Mouse (Mus musculus): ENCODE measurements around the gene Tmed2.
"Not testable (repeated sequence)": the region's sequence is repeated elsewhere in the genome, so short reads cannot be mapped to it uniquely, and the experiment has no call there.

Tmed2 gene

DNA sequence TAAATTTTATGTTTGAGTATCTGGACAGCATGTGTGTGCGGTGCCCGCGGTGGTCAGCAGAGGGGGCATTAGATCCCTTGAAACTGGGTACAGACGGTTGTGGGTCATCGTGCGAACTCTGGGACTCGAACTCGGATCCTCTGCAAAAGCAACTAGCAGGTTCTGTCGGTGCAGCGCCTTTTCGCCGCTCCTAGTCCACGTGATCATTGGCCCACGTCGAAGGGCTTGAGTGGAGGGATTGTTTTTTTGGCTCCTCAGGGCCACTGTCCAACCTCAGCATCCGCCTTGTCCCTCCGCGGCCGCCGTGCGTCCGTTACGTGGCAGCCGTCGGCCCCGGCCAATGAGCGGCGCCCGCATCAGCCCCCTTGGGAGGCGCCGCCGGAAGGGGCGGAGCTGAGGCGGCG lies at the start of gene Tmed2:
Tmed2 (plus strand) TSS at position 313 of the 404 bp plus-strand sequence.
- in situ Hi-C loops (cut with MseI, MboI), result no loop called here

DNA sequence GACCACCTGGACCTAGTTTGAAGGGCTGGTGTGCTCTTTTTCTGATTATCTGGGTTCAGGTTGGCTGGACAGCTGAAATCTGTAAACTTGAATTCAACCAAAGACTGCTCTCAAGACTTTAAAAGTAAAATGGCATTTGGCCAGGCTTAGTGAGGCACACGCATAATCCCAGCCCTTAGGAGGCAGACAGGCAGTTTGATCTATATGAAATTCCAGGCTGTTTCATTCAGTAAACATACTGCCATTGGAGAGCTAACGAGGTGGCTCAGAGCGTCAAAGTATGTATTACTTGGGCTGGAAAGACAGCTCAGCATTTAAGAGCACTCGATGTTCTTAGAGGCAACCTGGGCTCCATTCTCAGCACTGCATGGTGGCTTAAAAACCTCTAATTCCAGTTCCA lies 48.8 kb upstream of the Tmed2 start:
- in situ Hi-C loops (cut with MseI, MboI), result no loop called here

DNA sequence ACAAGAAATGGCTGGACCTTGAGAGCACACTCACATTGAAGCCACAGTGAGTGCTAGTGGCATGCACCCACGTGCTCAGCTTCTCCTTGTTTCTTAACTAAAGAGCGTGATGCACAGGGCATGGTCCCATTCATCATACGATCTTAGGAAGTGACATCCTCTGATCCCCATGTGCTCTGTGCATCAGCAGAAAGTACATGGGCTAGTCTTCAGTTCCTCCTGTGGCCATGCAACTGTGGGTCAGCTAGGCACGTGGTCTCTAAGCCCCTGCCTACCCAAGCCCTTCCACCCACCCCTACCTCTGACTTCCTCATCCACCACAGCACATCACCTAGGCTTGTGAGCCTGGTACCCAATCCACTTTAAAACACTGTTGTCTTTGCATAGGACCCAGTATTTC lies 47.9 kb upstream of the Tmed2 start:
- in situ Hi-C loops (cut with MseI, MboI), result no loop called here

DNA sequence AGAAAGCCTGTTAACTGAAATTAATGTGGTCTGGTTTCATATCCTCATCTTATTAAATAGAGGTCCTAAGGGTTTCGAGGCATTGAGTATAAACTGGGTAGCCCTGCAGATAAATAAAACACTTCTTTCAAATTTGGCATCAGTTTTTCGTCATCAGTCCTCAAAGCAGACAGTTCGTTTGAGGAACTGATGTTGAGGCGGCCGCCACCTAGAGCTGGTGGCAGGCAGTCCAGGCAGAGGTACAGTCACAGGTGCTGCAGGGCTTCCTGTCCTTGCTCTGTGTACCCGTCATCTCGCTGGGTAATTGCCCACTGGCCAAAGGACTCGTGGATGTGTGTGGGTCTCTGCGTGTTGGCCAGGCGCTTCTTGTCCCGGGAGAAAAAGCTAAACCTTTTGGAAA lies 47.0 kb upstream of the Tmed2 start:
- in situ Hi-C loops (cut with MseI, MboI), result no loop called here

DNA sequence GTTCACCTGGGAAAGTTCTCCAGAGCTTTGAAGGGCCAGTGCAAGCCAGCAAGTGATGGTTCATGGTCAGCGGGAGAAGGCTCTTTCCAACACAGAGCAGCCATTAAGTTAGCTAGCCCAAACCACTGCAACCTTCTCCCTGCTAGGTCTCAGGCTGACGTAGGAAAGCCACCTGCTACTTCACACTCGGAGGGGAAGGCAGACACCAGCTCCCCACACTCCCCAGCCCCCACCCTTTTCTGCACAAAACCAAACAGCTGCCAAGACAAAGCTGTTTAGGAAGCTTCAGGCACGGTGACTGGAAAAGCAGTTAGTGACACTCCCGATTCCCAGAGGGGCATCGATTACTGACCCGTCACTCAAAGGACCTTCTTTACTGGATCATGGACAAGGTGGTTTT lies 44.9 kb upstream of the Tmed2 start:
- in situ Hi-C loops (cut with MseI, MboI), result no loop called here

DNA sequence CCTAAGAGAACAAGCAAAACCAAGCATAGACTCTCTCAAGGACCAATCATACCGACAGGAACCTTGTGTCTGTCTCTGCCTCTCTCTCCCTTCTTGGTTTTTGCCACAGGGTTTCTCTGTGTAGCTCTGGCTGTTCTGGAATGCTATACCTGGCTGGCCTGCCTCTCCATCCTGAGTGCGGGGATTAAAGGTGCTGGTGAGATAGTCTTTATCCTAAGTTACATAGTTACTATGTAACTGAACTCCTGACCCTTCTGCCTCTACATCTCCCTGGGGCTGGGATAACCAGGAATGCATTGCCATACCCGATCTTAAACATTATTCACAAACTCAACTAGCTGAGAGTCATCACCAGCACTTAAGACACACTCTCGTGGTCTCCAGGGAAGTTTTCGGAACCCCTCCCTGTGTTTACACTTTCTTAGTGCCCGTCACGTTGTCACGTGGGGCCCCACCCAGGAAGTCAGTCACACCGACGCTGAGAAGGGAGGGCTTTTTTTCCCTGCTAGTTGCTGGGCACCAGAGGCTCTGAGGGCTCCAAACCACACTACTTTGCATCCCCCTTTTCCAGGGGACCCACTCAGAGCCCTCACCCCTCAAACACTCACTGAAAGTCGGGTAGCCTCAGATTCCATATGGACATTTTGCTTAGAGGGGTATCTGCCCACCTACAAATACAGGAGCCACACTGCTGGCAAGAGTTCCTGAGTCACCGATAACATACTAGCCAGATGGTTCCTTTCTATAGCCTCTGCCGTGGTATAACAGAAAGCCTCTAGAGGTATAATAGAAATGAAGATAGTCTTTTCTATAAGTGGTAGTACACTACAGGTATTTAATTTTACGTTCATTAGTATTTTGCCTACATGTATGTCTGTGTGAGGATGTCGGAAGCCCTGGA lies 43.6 kb upstream of the Tmed2 start:
- in situ Hi-C loops (cut with MseI, MboI), result no loop called here

DNA sequence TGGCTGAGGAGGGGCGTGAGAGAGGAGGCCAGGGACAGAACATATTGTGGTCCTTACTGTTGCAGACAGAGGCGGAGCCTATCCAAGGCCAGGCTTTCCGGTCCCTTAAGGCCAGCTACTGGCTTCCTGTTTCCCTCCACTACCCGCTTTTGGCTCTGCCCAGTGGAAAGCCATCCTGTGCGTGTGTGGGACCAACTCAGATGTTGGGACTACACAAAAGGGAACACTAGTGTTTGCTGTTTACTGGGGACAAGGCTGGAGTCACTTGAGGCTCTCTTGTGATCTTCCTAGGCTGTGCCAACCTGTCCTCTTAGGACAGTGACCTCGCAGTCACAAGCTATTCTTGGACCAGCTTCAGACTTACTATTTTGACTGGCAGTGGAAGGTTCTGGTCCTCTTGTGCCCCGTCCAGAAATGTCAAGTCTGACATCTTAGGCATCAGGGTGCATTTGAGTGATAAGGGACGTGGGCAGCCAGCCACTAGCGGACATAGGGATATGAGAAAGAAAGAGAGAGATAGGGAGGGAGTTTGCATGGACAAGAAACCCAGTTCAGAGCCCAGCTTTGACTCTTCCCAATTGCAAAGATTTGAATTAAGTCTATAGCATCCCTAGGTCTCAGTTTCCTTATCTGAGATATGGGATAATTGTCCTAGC lies 42.1 kb upstream of the Tmed2 start:
- in situ Hi-C loops (cut with MseI, MboI), result no loop called here

DNA sequence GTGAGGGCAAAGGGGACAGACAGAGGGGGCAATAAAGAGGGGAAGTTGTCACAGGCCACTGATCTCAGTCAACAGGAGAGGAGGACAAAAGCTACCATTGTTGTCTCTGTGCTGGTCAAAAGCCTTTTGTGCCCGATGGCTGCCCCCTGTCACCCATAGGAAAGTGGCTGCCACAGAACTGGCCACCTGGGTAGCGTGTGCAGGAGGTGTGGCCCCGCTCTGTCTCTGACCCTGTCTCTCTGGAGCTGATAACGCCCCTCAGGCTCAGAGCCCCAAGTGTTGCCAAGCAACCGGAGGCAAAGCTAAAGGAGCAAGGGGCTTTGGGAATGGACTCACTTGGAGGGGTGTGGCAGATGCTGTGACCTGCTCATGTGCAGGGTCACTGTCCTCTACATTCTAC lies 41.5 kb upstream of the Tmed2 start:
- in situ Hi-C loops (cut with MseI, MboI), result no loop called here

DNA sequence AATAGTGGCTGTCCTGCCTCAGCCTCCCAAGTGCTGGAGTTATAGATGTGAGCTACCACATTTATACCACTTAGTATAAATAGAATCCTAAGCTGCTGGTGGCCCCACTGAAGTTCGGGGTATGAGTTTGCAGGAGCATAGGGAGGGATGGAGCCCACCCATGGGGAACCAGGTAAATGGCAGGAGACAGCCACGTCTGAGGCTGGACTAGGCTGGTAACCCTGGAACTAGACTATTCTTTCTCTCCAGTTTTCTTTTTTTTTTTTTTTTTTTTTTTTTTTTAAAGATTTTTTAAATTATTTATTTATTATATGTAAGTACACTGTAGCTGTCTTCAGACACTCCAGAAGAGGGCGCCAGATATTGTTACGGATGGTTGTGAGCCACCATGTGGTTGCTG lies 40.5 kb upstream of the Tmed2 start:
- in situ Hi-C loops (cut with MseI, MboI), result not testable (repeated sequence)

DNA sequence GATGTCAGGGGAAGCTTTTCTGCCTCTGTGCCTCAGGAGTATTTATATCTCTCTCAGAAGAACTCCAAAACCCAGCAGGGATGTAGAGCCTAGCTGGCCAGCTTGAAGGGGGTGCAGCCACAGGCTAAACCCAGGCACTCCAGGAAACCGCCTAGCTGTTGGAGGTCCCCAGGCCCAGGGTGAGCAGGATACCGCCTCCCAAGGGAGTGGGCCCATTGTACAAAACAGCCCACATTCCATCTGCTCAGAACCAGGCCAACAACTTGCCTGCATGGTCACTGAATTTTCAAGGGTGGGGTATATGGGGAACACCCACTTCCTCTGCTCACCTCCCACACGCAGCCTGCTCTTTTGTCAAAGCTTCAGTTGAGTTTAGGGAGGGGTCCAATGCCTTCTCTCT lies 39.9 kb upstream of the Tmed2 start:
- in situ Hi-C loops (cut with MseI, MboI), result no loop called here

DNA sequence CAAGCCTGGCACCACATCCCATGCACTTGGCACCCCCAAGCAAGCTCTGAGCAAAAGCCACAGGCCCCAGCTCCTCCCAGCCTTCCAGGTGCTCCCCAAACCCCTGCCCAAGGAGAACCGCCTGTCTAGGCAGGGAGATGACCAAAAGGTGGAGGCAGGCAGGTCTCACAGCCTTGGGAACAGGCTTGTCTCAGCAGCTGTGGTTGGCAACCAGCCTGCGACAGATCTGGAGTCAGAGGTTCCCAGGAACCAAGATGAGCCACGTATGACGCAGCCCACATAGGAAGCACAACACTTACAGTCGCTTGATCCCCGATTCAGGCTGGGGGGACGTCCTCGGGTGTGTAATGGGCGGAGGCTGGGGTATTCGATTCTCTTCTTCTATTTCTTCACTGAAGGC lies 39.0 kb upstream of the Tmed2 start:
- in situ Hi-C loops (cut with MseI, MboI), result no loop called here

DNA sequence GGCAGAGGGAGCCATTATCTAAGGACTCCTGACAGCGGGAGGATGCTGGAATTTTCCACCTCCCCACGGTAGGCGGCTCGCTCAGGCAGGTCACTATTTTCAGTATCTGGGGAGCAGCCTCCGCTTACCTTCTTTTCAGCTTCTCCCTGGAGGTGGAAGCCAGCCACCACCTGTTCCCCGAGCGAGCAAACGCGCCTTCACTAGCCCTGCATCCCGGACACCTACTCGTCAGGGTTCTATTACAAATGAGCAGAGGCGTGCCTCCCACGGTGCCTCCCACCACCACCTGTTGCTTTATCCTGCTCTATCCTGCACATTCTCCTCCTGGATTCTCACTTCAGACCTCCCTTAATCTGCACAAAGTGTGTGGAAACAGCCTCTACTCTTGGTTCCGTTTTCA lies 36.8 kb upstream of the Tmed2 start:
- in situ Hi-C loops (cut with MseI, MboI), result no loop called here

DNA sequence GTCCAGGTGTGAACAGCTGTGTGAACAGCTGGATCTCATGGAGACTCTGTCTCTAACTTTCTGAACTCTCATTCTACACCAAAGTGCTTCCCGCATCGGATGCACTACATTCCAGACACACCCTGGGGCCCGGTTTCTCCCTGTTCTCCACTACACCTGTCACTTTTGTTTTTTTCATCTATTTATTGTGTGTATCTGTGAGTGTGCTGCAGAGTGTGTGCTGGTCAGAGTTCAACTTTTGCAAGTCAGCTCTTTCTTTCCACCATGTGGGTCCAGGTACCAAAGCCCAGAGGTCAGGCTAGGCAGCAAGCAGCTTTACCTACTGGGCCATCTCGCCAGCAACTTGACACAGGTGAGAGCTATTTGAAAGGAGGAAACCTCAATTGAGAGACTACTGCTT lies 35.3 kb upstream of the Tmed2 start:
- in situ Hi-C loops (cut with MseI, MboI), result no loop called here

DNA sequence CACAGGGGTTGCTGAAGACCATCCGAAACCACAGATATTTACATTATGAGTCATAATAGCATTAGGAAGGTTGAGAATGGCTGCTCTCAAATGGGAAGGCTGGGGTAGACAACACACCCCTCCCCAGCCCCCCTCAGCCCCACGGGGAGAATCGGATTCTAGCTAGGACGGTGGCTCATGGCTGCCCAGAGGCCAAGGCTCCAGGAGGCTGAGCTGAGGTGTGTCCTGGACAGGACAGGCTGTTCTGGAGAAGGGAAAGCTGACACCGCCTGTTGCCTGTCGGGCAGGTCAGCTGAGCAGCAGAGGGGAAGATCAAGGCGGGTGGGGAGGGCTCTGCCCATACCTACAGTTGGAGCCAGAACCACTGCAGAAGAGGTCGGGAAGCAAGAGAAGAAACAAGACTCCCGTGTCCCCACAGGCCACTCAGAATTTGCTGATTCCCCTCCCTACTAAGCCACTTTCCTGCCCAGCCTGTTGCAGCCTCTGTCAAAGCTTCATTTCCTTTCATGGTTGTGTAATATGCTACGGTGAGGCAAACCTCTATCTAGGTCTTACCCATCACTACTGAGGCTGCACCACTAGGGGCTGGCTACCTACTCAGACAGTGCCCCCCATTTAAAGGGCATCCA lies 33.6 kb upstream of the Tmed2 start:
- in situ Hi-C loops (cut with MseI, MboI), result no loop called here

DNA sequence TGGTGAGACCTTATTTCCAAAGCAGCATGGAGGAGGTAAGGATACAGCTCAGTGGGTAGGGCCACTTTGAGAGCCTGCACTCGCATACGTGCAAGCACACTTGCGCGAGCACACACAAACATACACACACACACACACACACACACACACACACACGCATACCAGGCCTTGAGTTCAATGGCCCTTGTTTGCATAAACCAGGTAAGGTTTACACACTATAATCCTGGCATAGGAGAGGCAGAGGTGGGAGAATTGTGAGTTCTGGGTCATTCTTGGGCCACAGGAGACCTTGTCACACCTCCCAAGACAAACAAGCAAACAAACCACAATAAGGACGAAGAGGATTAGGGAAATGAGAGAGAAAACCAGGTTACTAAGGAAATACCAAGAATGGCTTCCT lies 31.3 kb upstream of the Tmed2 start:
- in situ Hi-C loops (cut with MseI, MboI), result no loop called here

DNA sequence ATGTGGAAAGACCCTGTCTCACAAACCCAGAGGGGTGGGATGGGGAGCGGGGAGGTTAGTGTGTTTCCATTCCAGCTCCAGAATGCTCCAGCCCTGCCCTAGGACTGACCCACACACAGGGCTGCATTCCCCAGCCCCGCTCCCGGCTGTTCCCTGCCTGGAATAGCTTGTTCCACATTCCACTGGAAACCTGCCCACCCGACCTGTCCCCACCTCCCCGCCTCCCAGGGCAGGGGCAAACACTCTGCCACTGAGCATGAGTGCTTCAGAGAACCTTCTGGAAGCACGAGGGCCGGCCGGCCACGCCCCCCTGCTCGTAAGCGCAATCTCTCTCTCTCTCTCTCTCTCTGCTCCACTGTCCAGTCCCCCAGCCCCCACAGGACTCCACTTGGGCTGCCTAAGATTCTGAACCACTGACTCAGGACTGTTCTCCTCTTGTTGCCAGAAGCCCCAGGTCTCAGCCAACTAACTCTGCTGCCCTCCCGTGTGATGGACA lies 30.7 kb upstream of the Tmed2 start:
- in situ Hi-C loops (cut with MseI, MboI), result no loop called here

DNA sequence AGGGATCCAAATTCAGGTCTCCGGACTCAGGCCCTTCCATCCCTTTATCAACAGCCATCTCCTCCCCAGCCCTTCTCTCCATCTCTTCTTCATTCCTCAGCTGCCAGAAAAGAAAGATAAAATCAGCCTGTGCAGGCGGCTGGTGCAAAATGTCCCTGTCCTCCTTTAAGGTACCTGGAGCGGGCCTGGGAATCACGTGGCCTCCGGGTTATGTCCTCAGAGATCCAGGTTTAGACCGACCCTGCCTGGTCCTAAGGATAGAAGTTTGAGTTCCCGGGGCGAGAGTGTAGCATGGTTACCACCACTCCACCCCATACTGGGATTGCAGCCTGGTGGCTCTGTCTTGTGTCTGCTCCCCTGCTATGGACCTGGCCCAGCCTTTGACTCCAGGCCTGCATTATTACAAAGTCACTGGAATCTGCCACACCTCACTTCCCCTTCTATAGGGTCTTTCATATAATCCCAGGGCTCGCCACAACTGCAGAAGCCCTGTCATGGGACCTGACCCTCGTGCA lies 29.9 kb upstream of the Tmed2 start:
- in situ Hi-C loops (cut with MseI, MboI), result no loop called here

DNA sequence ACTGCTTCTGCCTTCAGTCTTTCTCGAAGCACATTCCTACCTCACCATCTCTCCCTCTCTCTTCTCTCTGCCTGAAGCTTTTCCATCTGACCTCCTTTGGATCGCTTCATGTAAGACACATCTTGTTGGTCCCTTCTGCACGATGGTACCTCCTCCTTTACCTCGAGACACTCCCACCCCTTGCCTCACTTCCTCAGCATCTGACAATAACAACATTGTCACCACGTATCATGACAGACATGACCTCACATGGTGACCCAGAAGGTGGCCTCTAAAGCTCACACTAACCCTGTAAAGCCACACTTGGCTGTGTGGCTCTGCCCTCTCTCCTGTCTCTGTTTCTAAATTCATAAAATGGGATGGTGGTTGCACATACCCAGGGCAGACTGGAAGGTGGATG lies 24.7 kb upstream of the Tmed2 start:
- in situ Hi-C loops (cut with MseI, MboI), result no loop called here

DNA sequence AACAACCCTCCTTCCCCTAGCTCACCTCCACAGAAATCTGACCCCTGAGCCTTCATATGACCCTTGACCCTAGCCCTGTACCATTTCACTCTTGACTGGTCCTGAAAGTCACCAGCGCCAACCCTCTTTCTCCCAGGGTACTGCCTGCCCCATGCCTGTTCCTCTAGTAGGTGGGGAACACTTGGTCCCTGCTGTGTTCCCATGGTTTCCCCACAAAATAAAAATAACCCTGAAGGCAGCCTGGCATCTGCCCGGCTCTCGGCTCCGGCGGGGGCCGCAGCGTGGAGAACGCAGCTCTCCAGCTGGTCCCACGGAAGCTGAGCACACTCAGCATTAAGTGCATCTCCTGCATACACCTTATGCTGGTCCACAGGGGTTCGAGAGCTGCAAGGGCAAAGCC lies 21.8 kb upstream of the Tmed2 start:
- in situ Hi-C loops (cut with MseI, MboI), result no loop called here

DNA sequence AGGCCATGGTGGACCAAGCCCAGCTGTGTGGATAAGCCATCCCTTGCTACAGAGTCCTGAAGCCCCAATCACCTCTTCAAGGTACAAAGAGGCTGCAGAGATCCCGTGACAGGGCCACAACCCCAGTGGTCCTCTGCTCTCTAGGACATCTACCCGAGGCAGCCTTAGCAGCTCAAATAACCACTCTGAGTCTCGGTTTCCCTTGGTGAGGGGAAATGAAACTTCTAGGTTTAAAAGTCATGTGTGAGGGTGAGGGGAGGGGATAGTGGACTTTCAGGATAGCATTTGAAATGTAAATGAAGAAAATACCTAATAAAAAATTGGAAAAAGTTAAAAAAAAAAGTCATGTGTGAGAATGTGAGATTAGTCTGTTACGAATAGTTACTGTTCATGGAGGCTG lies 18.9 kb upstream of the Tmed2 start:
- in situ Hi-C loops (cut with MseI, MboI), result no loop called here

DNA sequence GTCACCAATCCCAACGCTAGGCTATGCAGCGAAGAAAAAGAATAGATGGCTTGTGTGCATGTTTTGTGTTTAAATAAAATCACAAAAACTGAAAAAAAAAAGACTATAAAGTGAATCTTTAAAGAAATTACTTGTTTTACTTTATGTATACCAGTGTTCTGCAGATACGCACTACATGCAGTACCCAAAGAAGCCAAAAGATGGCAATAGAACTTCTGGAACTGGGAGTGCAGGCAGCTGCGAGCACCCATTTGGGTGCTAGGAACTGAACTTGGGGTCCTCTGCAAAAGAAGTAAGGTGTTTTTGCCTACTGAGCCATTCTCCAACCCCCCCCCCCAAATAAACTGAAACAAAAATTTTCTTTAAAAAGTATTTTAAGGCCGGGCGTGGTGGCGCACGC lies 17.5 kb upstream of the Tmed2 start:
- in situ Hi-C loops (cut with MseI, MboI), result no loop called here

DNA sequence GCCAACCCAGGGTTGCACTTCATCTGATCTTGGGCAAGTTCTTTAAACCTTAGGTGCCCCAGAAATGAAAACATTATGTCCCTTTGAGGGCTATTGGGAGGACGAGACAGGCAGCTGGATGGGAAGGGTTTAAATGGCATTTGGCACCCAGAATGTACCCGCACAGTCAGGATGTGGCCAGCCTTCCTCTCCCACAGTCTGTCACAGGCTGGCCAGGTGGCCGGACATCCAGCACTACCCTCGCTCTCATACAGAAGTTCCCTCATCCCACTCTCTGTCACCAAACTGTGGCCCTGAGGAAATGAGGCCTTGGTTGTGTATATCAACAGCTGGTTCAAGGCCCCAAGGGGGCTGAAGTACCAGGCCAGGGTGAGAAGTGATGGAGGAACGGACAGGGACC lies 15.6 kb upstream of the Tmed2 start:
- in situ Hi-C loops (cut with MseI, MboI), result no loop called here

DNA sequence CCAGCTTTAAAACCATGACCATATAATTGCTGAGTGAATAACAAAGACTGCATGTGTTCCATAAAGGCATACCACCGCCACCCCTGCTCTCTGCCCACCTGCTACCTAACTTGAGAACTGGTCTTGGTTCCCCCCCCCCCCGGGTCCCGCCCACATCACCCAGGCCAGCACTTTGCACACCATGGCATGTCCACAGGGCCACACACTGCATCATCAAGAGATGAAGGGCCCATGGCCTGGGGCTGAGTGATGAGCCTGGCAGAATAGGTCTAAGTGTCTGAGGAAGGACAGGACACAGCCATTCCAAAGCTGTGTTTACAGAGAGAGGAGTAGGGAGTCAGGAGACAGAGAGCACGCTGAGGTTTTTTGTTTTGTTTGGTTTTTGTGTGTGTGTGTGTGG lies 12.1 kb upstream of the Tmed2 start:
- in situ Hi-C loops (cut with MseI, MboI), result no loop called here
